Mouse (Mus musculus): ENCODE data around the gene Map3k9. TPM values are rescaled to one million over a fixed set of nuclear protein-coding genes. Genes with fewer than 3 reads are reported as not detected.
A peak's percentile ranks its signal among the peaks of the same experiment; 100 is the strongest.

The Map3k9 gene
- total RNA-seq, 2 experiments from 2014 or later, result 0.72 TPM; not detected in 1

DNA sequence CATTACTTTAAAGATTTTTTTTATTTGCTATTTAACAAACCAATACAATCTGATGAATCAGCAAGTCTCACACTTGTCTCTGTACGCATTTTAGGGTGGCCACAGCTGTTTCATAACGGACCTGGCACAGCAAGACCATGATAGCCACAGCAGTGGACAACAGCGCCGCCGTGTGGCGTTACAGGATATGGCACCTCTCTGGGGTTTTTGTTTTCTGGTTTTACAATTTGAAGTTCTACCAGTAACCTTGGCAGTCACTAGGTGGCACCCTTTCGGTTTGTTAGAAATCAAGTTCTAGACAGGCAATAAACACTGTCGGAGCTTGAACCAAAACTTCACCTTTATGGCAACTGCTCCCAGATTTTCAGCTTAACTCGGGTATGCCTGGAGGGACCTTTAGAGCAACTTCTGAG, 7.7 kb upstream of the Map3k9 start:
- ATAC-seq (replicated peaks; ENCODE audit: poor library complexity, severe bottlenecking), result peak; percentile 89

DNA sequence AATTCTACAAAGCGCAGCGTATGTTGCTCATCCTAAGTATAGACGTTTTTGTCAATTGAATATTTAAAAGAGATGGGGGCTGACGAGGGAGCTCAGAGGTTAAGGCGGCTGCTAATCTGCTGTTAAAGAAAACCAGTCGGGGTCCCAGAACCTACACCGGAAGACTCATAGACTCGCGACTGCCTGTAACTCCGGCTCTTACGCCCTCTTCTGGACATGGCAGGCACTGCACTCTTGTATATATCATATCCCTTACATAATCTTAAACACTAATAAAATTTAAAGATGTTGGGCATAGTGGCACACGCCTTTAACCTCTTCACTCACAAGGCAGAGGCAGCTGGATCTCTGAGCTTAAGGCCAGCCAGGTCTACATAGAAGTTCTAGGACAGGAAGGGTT, 6.3 kb upstream of the Map3k9 start:
- ATAC-seq (replicated peaks; ENCODE audit: poor library complexity, severe bottlenecking), result no peak

DNA sequence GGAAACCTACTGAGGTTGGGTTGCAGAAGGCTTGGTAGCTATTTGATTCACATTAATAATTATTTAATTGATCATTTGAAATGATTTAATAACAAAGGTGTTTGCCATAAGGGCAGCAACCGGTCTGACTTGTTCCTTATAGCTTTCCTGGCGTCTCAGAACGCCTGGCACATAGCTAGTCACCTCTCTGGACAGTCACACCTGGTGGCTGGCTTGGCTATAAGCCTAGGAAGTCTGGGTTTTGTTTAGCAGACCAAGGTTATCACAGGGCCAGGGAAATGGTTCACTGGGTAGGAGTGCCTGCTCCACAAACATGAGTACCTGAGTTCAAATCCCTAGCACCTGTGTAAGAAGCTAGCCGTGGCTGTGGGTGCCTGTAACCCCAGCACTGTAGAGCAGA, 2.3 kb upstream of the Map3k9 start:
- ATAC-seq (replicated peaks; ENCODE audit: poor library complexity, severe bottlenecking), result no peak

DNA sequence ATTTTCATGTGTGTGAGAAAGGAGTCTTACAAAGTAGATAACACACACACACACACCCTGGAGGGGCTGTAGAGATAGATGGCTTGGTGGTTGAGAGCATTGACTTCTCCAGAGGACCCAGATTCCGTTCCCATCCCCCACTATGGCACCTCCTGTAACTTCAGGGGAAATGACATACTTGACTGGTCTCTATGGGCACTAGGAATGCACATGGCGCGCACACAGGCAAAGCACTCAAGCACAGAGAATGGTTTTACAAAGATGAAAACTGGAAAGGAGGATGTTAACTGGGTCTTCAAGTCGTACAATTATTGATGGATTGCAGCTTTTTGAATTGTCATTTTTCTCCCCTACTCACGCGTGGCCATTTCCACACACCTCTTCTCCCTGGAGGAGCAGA, 1.6 kb upstream of the Map3k9 start:
- no peak for ATAC-seq (replicated peaks; ENCODE audit: poor library complexity, severe bottlenecking)

DNA sequence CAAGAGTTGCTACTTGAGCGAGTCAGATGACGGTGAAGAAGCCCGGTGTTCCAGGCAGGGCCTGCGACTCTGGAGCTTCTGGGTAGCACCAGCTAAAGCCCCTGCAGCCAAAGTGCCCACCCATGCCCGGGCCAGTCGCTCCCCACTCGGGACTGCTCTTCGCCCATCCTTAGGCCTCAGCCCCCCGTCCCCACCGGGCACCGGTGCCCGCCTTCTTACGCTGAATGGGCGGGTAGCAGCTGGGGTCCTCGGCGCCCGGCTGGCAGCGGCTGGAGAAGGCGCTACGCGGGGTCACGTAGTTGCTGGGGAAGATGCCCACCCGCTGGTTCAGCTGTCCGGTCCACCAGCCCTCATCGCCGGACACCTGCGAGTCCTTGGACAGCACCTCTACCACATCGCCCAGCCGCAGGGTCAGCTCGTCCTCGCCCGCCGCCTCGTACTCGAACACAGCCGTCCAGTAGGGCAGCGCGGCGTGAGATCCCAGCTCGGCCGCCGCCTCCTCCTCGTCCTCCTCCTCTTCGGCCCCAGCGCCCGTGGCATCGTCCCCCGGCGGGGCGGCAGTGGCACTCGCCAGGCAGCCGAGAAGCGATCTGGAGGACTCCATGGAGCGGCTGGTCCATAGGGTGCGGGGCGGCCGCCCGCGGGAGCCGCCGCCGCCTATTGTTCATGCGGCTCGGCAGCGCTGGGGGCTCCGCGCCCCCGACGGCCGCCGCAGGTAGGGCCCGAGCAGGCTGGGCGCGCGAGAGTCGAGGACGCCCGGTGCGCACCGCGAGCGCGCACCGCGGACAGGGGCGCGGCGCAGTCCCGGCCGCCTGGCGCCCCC, 493 bp downstream of the Map3k9 start:
- ATAC-seq (replicated peaks; ENCODE audit: poor library complexity, severe bottlenecking), result 0 out of 2 replicates have a peak, but pooled peaks have one; percentile 0

DNA sequence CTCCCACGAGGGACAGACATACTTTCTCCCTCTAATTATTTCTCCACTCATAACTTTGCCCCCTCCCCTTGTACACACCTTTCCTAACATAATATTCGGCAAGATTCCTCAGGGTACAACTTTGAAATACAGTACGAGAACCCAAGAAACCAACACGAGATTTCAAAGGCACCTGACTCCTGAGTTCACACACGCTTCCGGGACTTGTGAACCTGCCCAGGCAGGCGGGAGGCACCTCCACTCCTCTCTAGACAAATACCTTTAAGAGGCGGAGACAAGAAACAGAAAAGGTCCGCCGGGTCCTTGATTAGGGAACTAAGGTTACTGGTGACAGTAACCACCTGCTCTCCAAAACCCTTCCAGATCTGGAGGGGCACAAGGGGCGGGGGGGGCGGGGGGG, 1.1 kb downstream of the Map3k9 start:
- no peak for ATAC-seq (replicated peaks; ENCODE audit: poor library complexity, severe bottlenecking)

DNA sequence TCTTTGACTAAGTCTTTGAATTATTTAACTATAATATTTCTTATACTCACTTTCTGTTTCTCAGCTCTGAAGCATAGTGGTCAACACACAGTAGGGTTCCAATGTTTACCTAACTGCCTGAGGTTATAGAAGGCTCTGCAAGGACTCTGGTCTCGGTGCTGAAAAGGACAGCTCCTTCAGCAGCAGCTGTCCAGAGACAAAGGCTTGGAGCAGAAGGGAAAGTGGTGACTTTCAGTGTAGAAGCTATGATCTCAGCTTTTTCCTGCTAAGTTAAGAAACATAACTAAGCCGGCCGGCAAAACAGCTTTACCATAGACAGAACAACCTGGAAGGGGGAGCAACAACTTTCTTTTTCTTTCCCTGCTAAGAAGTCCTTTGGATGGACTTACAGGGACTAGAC, 4.8 kb downstream of the Map3k9 start:
- ATAC-seq (replicated peaks; ENCODE audit: poor library complexity, severe bottlenecking), result no peak

DNA sequence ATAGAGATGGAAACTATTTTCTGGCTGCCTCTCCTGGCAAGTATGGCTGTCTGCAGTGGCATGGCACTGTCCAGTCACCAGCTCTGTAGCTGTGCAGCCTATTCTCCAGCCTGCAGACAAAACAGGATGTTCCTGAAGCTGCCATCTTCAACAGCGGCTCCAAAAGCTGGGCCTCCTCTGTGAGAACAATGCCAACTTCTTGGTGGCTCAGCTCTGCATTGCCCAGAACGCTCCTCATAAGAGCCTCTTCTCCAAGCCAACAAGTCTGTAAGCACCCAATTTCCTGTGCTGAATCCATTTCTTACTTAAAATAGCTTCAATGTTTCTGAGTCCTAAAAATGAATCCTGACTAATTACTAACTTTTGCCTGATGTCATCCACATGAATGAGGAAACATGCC, 5.3 kb downstream of the Map3k9 start:
- no peak for ATAC-seq (replicated peaks; ENCODE audit: poor library complexity, severe bottlenecking)

DNA sequence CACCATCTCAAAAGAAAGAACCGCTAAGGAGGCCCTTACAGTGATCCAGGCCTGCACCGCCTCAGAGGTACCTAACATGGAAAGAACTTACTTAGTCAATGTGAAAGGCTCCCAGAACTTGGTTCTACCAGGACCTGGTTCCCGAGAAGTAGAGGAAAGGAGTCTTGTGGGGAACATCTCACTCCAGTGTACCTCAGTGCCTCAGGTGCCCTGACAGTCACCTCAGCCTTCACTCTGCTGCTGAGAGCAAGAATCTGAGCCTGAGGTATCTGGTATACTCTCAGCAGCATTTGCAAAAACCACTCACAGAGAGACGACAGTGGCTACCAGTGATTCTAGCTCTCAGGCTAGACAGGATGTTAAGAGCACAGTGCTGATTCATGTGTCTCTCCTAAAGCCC, 6.8 kb downstream of the Map3k9 start:
- no peak for ATAC-seq (replicated peaks; ENCODE audit: poor library complexity, severe bottlenecking)

DNA sequence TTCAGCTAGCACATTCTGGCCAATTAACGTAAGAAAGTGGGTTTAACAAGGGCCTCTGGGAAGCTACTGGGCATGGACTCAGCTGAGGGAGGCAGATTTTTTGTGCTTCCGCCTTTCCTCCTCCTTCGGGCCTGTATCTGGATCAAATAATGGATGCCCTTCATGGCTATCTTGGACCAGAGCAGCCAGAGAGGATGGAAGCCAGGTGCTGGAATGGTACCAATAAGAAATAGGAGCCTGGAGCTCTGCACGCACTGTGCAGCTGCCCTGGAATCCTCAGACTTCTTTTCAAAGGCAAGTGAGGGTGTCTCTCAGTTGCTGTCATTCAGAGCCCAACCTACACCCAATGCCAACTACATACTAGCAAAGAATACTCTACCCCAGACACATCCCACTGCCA, 11.5 kb downstream of the Map3k9 start:
- ATAC-seq (replicated peaks; ENCODE audit: poor library complexity, severe bottlenecking), result no peak

DNA sequence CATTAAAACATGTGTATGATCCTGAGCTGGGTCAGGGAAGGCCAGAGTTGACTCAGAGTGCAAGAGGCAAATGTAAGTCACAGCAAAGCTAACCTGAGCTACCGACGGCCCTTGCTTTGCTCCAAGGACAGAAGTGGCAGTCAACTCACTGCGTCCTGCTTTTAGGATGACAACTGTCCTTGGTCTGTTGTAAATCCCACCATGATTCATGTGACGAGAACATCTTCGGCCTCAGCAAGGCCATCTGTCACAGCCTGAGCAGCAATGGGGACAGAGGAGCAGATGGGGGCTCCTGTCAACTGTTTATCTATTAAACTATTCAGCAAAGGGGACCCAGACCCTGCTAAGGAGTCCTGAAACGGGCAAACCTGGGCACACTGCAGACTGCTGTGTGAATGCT, 15.6 kb downstream of the Map3k9 start:
- no peak for ATAC-seq (replicated peaks; ENCODE audit: poor library complexity, severe bottlenecking)

DNA sequence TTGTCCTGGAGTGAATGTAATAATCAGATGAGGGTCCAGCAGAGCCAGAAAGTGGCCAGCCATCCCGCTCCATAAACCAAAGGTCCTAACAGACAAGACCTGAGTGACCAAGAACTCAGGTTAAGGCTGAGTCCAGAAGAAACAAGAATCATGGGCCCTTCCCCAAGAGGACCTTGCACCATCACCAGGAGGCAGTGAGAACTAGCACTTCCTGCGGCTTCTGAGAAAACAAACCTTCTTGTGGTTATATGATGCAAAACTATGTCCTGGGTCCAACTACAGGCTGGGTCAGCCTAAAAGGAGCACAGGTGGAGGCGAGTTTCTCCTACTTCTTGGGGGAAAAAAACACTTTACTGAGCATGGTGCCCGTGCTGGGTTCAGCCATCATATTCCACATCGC, 16.6 kb downstream of the Map3k9 start:
- ATAC-seq (replicated peaks; ENCODE audit: poor library complexity, severe bottlenecking), result peak; percentile 25

DNA sequence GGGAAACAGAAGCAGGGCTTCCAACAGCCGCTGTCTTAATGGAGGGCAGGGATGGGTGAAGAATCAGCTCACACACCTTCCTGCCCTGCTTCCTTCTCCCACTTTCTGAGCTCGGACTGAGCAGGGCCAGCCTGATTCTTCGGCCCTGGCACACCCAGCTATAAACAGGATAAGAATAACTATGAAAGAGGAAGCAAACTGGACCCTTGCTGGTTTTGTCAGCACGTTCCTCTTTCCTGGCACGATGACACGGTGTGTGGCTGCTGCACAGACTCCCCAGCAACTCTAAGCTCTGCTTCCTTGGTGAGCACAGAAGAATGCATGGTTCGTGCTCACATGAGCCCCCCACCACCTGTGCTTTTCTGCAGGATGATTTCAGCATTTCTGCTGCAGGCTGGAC, 26.3 kb downstream of the Map3k9 start:
- peak; percentile 88 for ATAC-seq (replicated peaks; ENCODE audit: poor library complexity, severe bottlenecking)

DNA sequence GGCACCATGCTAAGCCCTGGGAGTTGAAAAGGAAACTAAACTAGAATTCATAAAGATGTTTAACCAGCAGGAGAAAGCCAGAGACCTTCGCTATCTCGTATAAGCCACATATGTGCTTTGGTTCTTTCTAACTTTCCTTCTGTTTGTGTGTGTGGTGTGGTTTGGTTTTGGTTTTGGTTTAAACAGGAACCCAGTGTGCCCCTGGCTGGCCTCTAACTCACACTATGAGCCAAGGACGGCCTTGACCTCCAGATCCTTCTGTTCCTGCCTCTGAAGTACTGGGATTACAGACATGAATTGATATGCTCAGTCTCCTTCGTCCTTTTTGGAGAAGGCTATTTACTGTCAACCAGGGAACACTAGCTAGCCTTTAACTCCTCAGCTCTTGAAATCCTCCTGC, 29.9 kb downstream of the Map3k9 start:
- ATAC-seq (replicated peaks; ENCODE audit: poor library complexity, severe bottlenecking), result peak; percentile 47

DNA sequence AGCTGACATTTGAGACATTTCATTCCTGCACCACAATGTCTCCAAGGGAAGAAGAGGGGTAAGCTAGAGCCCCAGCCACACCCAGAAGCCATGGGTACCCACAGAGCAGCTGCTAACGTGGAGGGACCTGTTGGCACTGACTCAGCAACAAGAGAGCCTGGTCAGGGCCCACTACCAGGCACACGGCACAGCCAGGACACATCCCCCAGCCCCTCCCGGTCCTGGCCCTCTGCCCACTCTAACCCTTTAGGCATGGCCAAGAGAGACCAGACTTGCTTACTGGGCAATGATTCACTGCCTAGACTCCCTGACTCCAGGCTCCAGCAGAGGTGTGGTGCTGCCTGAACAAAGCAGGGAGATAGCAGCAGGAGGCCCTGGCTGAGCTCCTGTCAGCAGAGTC, 32.1 kb downstream of the Map3k9 start:
- ATAC-seq (replicated peaks; ENCODE audit: poor library complexity, severe bottlenecking), result no peak

DNA sequence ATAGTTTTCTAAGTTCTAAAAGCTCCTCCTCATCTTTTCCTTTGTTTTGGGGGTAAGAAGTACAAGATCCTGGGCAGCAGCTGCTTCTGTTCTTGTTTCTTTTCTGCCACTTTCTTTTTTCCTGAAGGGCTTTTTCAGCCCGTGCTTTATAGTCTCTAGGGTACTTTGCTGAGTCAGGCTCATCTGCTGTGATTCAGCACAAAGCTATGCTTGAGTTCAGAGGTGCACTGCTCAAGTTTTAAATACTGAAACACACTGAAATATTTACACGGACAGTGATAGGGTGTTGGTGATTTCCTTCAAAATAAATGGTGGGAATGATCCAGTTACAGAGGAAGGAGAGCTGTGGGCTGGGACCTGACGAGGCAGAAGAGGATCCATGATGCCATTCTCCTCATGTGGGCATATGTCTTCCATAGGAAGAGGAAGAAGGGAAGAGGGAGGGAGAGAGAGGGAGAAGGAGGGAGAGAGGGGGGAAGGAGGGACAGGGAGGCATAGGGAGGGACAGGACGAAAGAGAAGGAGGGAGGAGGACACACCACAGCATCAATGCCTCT, 32.9 kb downstream of the Map3k9 start:
- no peak for ATAC-seq (replicated peaks; ENCODE audit: poor library complexity, severe bottlenecking)

DNA sequence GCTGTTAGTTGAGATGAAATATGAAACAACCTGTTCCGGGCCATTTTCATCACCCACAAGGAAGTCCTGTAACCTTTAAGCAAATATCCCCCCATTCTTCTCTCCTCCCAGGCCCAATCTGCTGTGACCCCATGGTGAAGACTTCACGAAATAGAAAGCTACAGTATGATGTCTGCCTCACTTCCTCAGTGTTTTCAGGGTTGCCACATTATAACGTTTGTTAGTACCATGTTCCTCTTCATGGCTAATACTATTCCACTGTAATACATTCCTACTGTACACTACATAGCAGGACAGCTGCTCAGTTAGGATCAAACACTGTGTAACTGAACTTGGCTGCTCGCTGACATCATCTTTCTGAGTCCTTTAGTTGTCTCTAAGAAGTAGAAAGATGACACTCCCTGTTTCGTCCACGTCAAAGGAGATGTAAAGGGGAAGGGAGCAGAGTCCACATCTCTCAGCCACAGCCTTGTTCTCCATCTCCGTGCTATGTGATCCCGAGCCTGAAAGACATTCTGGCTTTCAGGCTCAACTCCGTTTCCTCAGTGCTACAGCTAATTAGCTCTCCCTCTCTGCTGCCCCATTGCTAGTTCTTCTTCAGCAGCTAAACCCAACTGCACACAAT, 34.5 kb downstream of the Map3k9 start:
- peak; percentile 64 for ATAC-seq (replicated peaks; ENCODE audit: poor library complexity, severe bottlenecking)

DNA sequence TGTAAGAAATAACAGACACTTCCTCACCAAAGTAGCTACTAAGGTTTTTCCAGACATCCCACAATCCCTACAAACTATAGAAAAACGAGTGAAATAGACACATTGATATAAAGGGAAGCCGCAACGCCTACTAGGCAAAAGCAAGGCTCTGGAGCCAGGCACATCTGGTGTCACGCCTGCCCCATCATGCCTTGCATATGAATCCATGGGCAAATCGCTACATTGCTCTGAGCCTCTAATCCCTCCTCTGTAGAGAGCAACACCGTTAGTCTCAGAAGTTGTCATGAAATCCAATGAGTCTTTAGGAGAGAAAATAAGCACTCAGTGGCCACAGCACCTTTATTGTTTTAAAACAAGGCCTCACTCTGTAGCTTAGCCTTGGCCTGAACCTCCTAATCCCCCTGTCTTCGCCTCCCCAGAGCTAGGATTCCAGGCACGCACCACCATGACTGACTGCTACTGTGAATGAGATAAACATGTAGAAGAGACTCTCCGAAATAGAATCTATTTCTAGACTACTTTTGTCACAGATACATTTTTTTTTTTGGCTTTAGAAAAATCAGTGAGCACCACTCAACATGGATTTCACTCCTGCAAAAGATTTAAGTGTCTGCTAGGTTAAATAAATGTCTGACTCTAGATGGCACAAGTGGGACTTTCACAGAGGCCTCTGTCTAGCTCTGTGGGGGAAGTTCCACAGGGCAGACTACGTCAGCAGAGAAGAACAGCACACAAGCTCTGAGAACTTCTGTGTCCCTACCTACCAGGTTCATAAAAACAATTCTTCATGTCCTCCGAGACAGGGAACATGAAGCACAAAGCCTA, 45.5 kb downstream of the Map3k9 start:
- no peak for ATAC-seq (replicated peaks; ENCODE audit: poor library complexity, severe bottlenecking)

DNA sequence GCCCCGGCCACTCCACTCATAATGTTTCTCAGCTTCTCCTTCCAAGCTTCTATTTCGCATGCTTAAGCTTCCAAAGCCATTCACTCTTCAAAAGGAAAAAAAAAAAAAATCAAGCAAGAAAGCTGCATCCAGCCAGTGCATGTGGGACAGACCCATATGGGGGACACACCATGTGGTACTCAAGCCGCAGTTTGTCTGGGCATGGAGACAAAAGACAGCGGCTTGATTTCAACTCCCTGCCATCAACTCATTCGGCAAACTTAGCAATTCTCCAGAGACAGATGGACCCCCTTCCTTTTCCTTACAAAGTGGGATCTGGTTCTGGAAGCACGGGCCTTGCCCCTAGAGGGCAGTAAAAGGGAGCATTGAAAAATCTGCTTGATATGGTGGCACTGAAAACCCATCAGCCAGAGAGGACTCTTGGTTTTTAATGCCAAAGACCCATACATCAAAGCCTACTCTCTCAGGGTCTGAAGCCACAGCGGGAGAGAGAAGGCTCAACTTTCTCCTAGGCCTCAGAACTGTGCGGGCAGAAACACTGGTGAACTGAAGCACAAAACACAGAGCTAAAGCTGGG, 54.6 kb downstream of the Map3k9 start:
- no peak for ATAC-seq (replicated peaks; ENCODE audit: poor library complexity, severe bottlenecking)

DNA sequence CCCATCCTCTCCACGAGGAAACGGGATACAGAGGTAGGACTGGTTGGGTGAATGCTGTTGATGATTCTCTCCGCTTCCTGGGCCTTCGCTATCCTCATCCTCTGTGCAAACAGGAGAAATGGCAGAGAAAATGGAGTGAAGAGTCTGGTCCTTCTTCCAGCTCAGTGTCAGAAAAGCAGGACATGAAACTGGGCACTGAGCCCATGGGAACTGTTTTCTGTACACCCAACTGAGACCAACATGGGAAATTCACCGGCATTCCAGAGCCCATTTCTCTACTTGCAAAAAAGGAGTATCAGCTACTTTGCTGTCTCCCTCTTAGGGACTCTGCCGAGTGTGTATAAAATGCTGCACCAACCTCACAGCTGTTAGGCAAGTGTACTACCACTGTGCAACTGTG, 56.2 kb downstream of the Map3k9 start:
- no peak for ATAC-seq (replicated peaks; ENCODE audit: poor library complexity, severe bottlenecking)

DNA sequence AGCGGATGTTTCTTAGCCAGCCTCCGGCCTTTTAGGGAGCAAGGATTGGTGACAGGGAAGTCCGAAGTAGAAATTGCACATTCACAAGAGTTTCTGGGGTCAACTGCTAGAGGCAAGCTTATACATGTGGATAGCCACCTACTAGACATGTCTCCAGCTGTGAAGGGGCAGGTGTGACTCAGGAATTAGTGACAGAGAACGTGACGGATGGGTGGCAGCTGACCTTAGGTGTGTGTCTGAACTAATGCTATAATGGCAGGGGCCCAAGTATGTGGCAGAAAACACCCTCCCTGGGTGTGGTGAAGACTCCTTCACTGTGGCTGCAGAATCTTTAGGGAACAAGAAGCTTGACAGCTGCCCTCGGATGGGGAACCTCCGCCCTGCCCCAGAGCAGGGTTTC, 57.6 kb downstream of the Map3k9 start:
- no peak for ATAC-seq (replicated peaks; ENCODE audit: poor library complexity, severe bottlenecking)
